Mouse (Mus musculus): ENCODE results near the gene Gm266.
"Not testable (repeated sequence)": the region's sequence is repeated elsewhere in the genome, so short reads cannot be mapped to it uniquely, and the experiment has no call there.

Gm266 gene

DNA sequence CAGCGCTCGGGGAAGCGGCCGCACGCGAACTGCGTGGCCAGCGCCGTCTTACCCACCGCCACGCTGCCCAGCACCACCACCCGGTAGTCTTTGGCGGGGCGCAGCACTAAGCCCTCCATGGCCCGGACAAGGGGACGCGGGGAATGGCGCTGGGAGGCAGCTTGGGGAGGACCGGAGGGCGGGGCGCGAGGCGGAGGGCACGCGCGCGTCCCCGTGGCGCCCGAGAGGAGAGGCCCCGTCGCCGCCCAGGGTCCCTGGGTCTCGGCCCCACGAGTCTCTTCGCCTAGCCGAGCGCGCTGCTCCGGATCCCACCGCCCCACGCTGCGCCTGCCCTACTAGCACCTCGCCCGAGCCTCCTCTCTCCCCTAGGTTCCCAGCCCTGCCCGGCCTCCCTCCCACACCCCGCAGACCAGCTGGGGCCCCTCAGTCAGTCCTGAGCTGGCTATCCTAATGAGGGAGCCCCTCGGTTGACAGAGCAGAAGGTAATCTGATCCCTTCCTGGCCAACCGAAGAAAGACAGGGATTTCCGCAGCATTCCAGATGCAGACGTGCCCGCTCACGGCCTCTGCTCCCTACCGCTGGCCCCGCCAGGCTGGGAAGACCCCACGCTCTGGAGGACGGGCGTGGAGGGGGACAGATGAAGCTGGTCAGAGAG lies at the start of gene Gm266:
Gm266 (minus strand) TSS at position 172 of the 655 bp plus-strand sequence.
- DNase-seq: peak; percentile 78 to 85

DNA sequence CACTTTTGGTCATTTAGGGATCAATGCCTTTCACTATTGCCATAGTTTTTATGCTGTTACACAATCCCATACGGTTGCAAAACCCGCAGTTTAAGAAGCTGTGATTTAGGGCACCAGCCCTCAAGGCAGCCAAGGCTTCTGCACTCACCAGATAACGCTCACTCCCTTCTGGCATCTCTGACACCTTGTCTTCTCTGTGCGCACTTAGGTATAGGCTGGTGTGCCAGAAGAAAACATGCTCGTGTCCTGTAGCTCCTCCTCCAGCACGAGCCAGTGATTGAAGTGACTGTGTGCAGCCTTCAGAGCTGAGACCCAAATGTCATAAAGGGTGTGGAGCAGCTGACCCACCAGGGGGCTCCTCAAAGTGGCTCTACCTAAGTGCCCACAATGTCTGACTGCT lies 49.7 kb upstream of the Gm266 start:
- DNase-seq: no peak

DNA sequence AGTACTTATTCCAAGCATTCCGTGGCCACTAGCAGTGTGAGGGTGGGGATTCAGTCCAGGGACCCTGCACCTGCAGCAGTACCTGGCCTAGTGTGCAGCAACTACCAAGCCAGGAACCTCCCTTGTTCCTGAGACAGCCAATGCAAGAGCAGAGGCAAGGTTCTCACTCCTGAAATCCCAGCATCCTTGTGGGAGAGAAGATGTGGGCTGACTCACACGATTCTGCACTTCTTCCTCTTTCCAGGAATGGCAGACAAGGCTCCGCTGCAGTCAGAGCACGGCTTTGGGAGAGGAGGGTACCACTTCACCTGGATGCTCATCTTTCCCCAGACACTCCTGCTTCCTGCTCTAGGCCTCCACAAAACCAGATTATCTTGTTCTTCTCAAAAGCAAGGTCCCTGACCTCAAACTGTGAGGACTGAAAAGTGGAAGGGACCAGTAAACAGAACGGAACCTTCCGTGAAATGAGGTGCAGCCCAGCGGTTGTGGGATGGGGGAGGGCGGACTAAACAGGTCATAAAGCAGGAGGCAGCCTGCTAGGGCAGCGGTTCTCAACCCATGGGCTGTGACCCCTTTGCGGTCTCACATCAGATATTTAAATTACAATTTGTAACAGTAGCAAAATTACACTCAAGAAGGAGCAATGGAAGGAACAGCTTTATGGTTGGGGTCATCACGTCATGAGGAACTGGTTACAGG lies 47.6 kb upstream of the Gm266 start:
- DNase-seq: no peak

- no peak for DNase-seq
These were observed 43.6 kb upstream of the Gm266 start for GRCm38 (mm10) chr12:111529192-111529591.

DNA sequence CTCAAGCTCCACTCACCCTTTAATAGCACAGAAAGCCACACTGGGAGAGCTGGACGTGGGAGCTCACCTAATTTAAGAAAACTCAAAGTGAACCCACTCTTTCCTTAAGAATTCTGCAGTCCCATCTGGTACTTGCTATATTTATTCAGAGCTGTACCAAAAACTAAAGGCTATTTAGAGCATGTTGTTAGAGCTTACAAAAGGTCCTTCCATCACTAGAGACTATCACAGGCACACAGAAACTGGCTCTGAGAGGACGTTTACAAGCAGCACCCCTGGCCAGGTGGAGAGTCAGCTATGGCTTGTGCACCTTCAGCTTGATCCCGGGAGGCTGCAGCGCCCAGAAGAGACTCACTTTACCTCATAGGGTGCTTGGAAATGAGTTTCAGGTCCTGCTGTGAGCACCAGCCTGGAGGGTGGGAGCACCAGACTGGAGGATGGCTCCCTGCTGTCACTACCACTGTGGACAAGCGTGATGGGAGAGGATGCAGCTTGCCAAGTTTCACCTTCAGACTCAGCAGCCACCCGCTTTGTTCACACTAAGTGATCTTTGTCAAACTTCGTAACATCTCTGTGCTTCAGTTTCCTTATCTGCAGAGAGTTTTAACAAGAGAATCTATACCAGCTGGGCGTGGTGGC lies 42.1 kb upstream of the Gm266 start:
- DNase-seq: no peak

- no peak for DNase-seq
These were observed 39.3 kb upstream of the Gm266 start for GRCm38 (mm10) chr12:111524883-111525282.

DNA sequence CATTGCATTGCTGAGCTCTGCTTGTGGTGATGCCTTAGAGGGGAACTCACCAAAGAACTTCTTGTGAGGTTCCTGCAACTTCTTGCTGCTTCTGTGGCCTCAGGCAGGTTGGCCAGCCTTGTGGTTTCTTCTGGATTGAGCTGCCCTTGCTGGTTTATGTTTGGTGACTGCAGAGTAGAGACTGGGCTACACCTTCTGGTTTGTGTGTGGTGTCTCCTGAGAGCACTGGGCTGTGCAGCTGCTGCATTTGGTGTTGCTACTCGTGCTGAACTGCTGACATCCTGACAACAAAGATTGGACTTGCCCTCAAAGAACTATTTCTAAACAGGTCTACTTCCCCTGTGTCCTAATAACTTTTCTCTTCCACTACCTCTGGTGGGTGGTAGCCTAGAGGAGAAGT lies 38.8 kb upstream of the Gm266 start:
- no peak for DNase-seq

GRCm38 (mm10) chr12:111520994-111521393 lies 35.4 kb upstream of the Gm266 start:
- no peak for DNase-seq

- no peak for DNase-seq
These were observed 34.2 kb upstream of the Gm266 start for GRCm38 (mm10) chr12:111519821-111520220.

- DNase-seq: no peak
These were observed 32.8 kb upstream of the Gm266 start for GRCm38 (mm10) chr12:111518391-111518790.

- DNase-seq: no peak
These were observed 32.3 kb upstream of the Gm266 start for GRCm38 (mm10) chr12:111517901-111518300.

- peak in 1 of 2 experiments; percentile 47 for DNase-seq
These were observed 31.2 kb upstream of the Gm266 start for GRCm38 (mm10) chr12:111516826-111517225.

DNA sequence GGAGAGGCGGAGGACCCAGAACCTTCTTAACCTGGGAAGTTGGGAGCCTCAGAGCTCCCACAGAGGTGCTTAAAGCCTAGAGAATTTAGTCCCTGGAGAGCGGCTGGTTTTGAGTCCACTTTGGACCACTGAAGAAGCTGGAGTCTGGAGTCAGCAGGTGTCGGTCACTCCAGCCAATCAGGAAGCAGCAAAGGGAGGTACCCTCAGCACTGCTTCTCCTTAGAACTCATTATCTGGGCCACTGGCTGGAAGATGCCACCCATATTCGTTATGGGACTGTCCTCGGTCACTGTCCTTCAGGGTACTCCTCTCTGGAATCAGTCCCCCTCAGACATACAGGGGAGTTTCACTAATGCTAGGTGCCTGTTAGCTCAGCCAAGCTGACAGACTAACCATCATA lies 30.3 kb upstream of the Gm266 start:
- no peak for DNase-seq

DNA sequence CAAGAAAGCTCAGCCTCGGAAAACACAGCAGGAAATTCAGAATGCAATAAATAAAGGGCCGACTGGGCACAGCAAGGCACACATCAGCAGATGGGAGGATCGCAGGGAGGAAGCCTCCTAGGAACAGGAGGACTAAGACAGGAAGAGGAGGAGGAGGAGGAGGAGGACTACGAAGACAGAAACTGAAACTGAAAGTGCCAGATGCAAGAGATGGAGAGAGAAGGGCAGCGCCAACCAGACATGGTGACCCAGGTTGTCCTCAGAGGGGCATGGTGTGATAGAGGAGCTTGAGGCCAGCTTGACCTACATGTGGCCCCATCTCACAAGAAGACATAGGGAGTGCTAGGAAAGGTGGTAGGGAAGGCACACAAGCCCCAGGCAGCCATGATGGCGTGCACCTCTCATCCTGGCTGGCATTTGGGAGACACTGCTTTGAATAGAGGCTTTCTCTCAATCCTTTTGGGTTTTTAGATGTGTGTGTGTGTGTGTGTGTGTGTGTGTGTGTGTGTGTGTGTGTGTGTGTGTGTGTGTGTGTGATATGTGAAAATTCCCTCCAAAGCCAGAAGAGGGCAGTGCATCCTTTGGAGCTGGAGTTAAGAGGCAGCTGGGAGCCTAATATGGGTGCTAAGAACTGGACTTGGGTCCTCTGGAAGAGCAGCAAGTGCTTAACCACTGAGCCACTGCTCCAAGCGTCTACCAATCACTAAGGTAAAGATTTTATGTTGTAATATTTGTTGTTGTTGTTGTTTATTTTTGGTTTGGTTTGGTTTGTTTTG lies 29.4 kb upstream of the Gm266 start:
- no peak for DNase-seq

- peak in 1 of 2 experiments; percentile 45 for DNase-seq
These were observed 28.7 kb upstream of the Gm266 start for GRCm38 (mm10) chr12:111514231-111514792.

- peak in 1 of 2 experiments; percentile 44 for DNase-seq
These were observed 28.1 kb upstream of the Gm266 start for GRCm38 (mm10) chr12:111513673-111514072.

- DNase-seq: no peak
These were observed 27.0 kb upstream of the Gm266 start for GRCm38 (mm10) chr12:111512572-111513063.

DNA sequence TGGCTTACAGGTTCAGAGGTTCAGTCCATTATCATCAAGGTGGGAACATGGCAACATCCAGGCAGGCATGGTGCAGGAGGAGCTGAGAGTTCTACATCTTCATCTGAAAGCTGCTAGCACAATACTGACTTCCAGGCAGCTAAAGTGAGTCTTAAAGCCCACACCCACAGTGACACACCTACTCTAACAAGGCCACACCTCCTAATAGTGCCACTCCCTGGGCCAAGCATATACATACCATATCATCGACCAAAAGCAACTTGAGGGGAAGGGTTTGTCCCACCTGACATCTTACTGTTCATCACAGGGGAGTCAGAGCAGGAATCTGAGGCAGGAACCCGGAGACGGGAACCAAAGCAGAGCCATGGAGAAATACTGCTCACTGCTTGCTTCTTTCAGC lies 22.8 kb upstream of the Gm266 start:
- not testable (repeated sequence) for DNase-seq

GRCm38 (mm10) chr12:111507962-111508361 lies 22.3 kb upstream of the Gm266 start:
- no peak for DNase-seq

GRCm38 (mm10) chr12:111507001-111507400 lies 21.4 kb upstream of the Gm266 start:
- DNase-seq: no peak

GRCm38 (mm10) chr12:111504904-111505303 lies 19.3 kb upstream of the Gm266 start:
- DNase-seq: peak; percentile 96

DNA sequence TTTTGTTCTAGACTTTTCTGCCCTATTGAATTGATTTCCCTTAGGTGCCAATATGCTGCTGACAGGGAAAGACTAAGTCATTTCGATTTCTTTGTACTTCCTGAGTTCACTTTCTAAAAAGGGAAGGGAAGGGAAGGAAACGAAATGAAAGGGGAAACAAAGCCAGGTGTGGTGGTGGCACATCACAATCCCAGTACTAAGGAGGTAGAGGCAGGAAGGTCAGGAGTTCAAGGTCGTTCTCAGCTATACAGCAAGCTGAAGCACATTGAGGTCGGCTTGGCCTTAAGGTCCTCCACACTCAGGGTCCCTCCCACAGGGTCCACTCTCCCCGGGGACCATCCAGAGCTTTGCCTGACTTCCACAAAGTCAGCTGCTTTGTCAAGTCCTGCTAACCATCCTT lies 17.9 kb upstream of the Gm266 start:
- no peak for DNase-seq

Measured in kidney, postnatal 4 days (tissue).